Mouse (Mus musculus) MEL (cell line): ENCODE results near the gene Xpo6. TPM values are rescaled to one million over a fixed set of nuclear protein-coding genes. Genes with fewer than 3 reads are reported as not detected.

Experiments
- DNase-seq: peaks from one replicate; pipeline ENCODE4 v3.0.0; 2011; ENCODE audit warnings: low read depth, low spot score
- H3K27ac ChIP-seq: 2 replicates; pipeline ENCODE4 v1.5.1; 2012; ENCODE audit warnings: low read depth, mild to moderate bottlenecking, control low read depth, low read length, moderate library complexity; ENCODE audit not compliant: control insufficient read depth
- H3K27me3 ChIP-seq, 2 experiments: fragments of 150-350 bp in 1 of 2; sonication (generic) in 1 of 2; 2 replicates each; pipeline ENCODE4 v1.6.1; 2012; ENCODE audit warnings: low read length in 2 of 2, mild to moderate bottlenecking in 2 of 2, improper control_type of control experiment in 1 of 2, moderate library complexity in 1 of 2; ENCODE audit not compliant: insufficient read depth in 2 of 2, control insufficient read depth in 1 of 2
- H3K36me3 ChIP-seq, 2 experiments: 2 replicates each; pipeline ENCODE4 v1.6.1; 2012 to 2014; ENCODE audit warnings: low read length in 2 of 2, improper control_type of control experiment in 1 of 2, inconsistent platforms in 1 of 2, mild to moderate bottlenecking in 1 of 2; ENCODE audit not compliant: insufficient read depth in 2 of 2, control insufficient read depth in 1 of 2
- H3K4me1 ChIP-seq, 2 experiments: fragments of 150-350 bp in 1 of 2; sonication (generic) in 1 of 2; 2 replicates each; pipeline ENCODE4 v1.6.1; 2012; ENCODE audit warnings: low read length in 2 of 2, improper control_type of control experiment in 1 of 2, mild to moderate bottlenecking in 1 of 2; ENCODE audit not compliant: insufficient read depth in 2 of 2, control insufficient read depth in 1 of 2
- H3K4me3 ChIP-seq, 2 experiments: fragments of 150-350 bp in 1 of 2; sonication (generic) in 1 of 2; 2 replicates each; pipeline ENCODE4 v1.5.1; 2012; ENCODE audit warnings: low read depth in 2 of 2, low read length in 2 of 2, mild to moderate bottlenecking in 2 of 2, moderate library complexity in 2 of 2, control low read depth in 1 of 2, improper control_type of control experiment in 1 of 2; ENCODE audit not compliant: control insufficient read depth in 1 of 2, insufficient read depth in 1 of 2
- H3K79me2 ChIP-seq: 2 replicates; pipeline ENCODE4 v1.6.1; 2012; ENCODE audit warnings: mild to moderate bottlenecking, low read length, moderate library complexity; ENCODE audit not compliant: control insufficient read depth, poor library complexity, insufficient read depth
- H3K9ac ChIP-seq: 2 replicates; pipeline ENCODE4 v1.6.1; 2012; ENCODE audit warnings: low read depth, mild to moderate bottlenecking, control low read depth, low read length, moderate library complexity; ENCODE audit not compliant: control insufficient read depth, poor library complexity, severe bottlenecking
- H3K9me3 ChIP-seq: fragments of 150-350 bp; sonication (generic); replicated peaks from 2 replicates; pipeline ENCODE4 v1.6.1; 2012; ENCODE audit warnings: mild to moderate bottlenecking, low read length, improper control_type of control experiment, moderate library complexity; ENCODE audit not compliant: insufficient read depth
- BHLHE40 ChIP-seq: IDR thresholded peaks from 2 replicates; pipeline ENCODE4 v1.6.1; 2012; ENCODE audit warnings: low read depth, mild to moderate bottlenecking, inconsistent platforms, low read length, improper control_type of control experiment, borderline replicate concordance
- CHD2 ChIP-seq: IDR thresholded peaks from 2 replicates; pipeline ENCODE4 v1.6.1; 2011; ENCODE audit warnings: low read length, improper control_type of control experiment
- CTCF ChIP-seq, 3 experiments: IDR thresholded peaks in 2 of 3; conservative IDR thresholded peaks in 1 of 3; 2 replicates each; pipeline ENCODE4 v1.5.1; 2011 to 2012; ENCODE audit warnings: low read length in 3 of 3, low read depth in 2 of 3, mild to moderate bottlenecking in 2 of 3, improper control_type of control experiment in 1 of 3, inconsistent platforms in 1 of 3, mixed read lengths in 1 of 3, moderate library complexity in 1 of 3; ENCODE audit not compliant: control insufficient read depth in 1 of 3, insufficient read depth in 1 of 3, poor library complexity in 1 of 3, severe bottlenecking in 1 of 3
- GABPA ChIP-seq: IDR thresholded peaks from 2 replicates; pipeline ENCODE4 v1.6.1; 2012; ENCODE audit warnings: low read depth, mild to moderate bottlenecking, inconsistent platforms, low read length, improper control_type of control experiment, moderate library complexity
- HCFC1 ChIP-seq: IDR thresholded peaks from 2 replicates; pipeline ENCODE4 v1.6.1; 2012; ENCODE audit warnings: low read depth, mild to moderate bottlenecking, inconsistent platforms, low read length, improper control_type of control experiment, moderate library complexity
- MAX ChIP-seq: IDR thresholded peaks from 2 replicates; pipeline ENCODE4 v1.6.1; 2011; ENCODE audit warnings: low read length, improper control_type of control experiment
- MAZ ChIP-seq: IDR thresholded peaks from 2 replicates; pipeline ENCODE4 v1.6.1; 2012; ENCODE audit warnings: low read depth, mild to moderate bottlenecking, inconsistent platforms, low read length, improper control_type of control experiment
- MEF2A ChIP-seq: IDR thresholded peaks from 2 replicates; pipeline ENCODE4 v1.6.1; 2014; ENCODE audit warnings: low read depth, mild to moderate bottlenecking, inconsistent platforms, low read length, improper control_type of control experiment; ENCODE audit not compliant: poor library complexity, insufficient replicate concordance, severe bottlenecking; ENCODE audit errors: extremely low read depth
- MYC ChIP-seq: IDR thresholded peaks from 2 replicates; pipeline ENCODE4 v1.6.1; 2011; ENCODE audit warnings: low read depth, mild to moderate bottlenecking, low read length, improper control_type of control experiment, moderate library complexity
- NRF1 ChIP-seq: IDR thresholded peaks from 2 replicates; pipeline ENCODE4 v1.6.1; 2014; ENCODE audit warnings: low read depth, mild to moderate bottlenecking, inconsistent platforms, low read length, improper control_type of control experiment, moderate library complexity; ENCODE audit not compliant: poor library complexity, insufficient read depth, severe bottlenecking
- POLR2A ChIP-seq, 2 experiments: IDR thresholded peaks; 2 replicates each; pipeline ENCODE4 v1.6.1; 2011 to 2012; ENCODE audit warnings: low read length in 2 of 2, mild to moderate bottlenecking in 2 of 2, control low read depth in 1 of 2, improper control_type of control experiment in 1 of 2, low read depth in 1 of 2, moderate library complexity in 1 of 2; ENCODE audit not compliant: control insufficient read depth in 1 of 2, insufficient read depth in 1 of 2, poor library complexity in 1 of 2
- RAD21 ChIP-seq: IDR thresholded peaks from 2 replicates; pipeline ENCODE4 v1.6.1; 2011; ENCODE audit warnings: mild to moderate bottlenecking, low read depth, low read length, improper control_type of control experiment
- RCOR1 ChIP-seq: IDR thresholded peaks from 2 replicates; pipeline ENCODE4 v1.6.1; 2012; ENCODE audit warnings: low read depth, mild to moderate bottlenecking, inconsistent platforms, low read length, improper control_type of control experiment
- SMC3 ChIP-seq: IDR thresholded peaks from 2 replicates; pipeline ENCODE4 v1.6.1; 2011; ENCODE audit warnings: low read depth, low read length, improper control_type of control experiment
- TAL1 ChIP-seq: IDR thresholded peaks from 2 replicates; pipeline ENCODE4 v1.6.1; 2012; ENCODE audit warnings: mild to moderate bottlenecking, inconsistent platforms, low read length, moderate library complexity, mixed read lengths
- TBP ChIP-seq: IDR thresholded peaks from 2 replicates; pipeline ENCODE4 v1.8.0; 2011; ENCODE audit warnings: low read depth, low read length, improper control_type of control experiment
- TCF12 ChIP-seq: IDR thresholded peaks from 2 replicates; pipeline ENCODE4 v1.6.1; 2014; ENCODE audit warnings: low read depth, mild to moderate bottlenecking, inconsistent platforms, low read length, improper control_type of control experiment, moderate library complexity
- UBTF ChIP-seq: IDR thresholded peaks from 2 replicates; pipeline ENCODE4 v1.6.1; 2012; ENCODE audit warnings: low read depth, mild to moderate bottlenecking, inconsistent platforms, low read length, improper control_type of control experiment, moderate library complexity, borderline replicate concordance; ENCODE audit not compliant: insufficient read depth
- USF2 ChIP-seq, 2 experiments: IDR thresholded peaks; 2 replicates each; pipeline ENCODE4 v1.6.1; 2011 to 2012; ENCODE audit warnings: improper control_type of control experiment in 2 of 2, low read length in 2 of 2, borderline replicate concordance in 1 of 2, inconsistent platforms in 1 of 2, low read depth in 1 of 2, mild to moderate bottlenecking in 1 of 2; ENCODE audit not compliant: insufficient read depth in 1 of 2
- ZC3H11A ChIP-seq: IDR thresholded peaks from 2 replicates; pipeline ENCODE4 v1.6.1; 2012; ENCODE audit warnings: low read depth, mild to moderate bottlenecking, inconsistent platforms, low read length, improper control_type of control experiment
- ZKSCAN1 ChIP-seq: IDR thresholded peaks from 2 replicates; pipeline ENCODE4 v1.6.1; 2012; ENCODE audit warnings: low read depth, mild to moderate bottlenecking, inconsistent platforms, low read length, improper control_type of control experiment, moderate library complexity
- ZMIZ1 ChIP-seq: IDR thresholded peaks from 2 replicates; pipeline ENCODE4 v1.6.1; 2012; ENCODE audit warnings: low read depth, mild to moderate bottlenecking, inconsistent platforms, low read length, improper control_type of control experiment, moderate library complexity
- ZNF384 ChIP-seq: IDR thresholded peaks from 2 replicates; pipeline ENCODE4 v1.6.1; 2012; ENCODE audit warnings: low read depth, mild to moderate bottlenecking, inconsistent platforms, low read length, improper control_type of control experiment
- polyA plus RNA-seq, 2 experiments: library from polyadenylated mRNA; stranded (reverse) in 1 of 2; unstranded in 1 of 2; fragments of >175 nt in 1 of 2; fragments of >200 nt in 1 of 2; gene quantifications; 2 replicates each; pipeline versions ENCODE4 v1.2.1 to v1.2.4; 2012; ENCODE audit warnings: low replicate concordance in 2 of 2, low read depth in 1 of 2; ENCODE audit not compliant: insufficient read length in 2 of 2, insufficient read depth in 1 of 2, missing spikeins in 1 of 2
- total RNA-seq: library from RNA; depleted of rRNA; stranded (reverse); fragments of 300-350 nt; gene quantifications from 2 replicates; pipeline ENCODE4 v1.2.3, GENCODE M21; 2012

Gene Xpo6
- total and polyA plus RNA-seq, 3 experiments, result 89.3 to 365 (median 197) TPM

DNA sequence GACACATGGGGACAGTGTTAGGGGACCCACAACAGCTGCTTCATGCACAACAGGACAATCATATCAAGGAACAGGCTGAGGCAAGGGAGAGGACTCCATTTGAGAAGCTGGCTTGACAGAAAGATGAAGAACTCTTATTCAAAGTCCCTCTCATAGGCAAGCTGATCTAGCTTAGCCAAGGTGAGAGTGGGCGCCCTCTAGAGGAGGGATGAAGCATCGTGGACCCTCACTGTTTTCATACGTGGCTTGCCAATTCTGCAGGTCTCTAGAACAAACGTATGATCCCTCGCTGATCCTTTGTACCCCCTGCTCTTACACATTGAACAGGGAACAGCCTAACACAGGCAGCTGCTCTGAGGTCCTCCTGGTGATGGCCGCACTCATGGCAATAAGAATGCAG lies 110.5 kb downstream of the Xpo6 start:
- Histone ChIP-seq H3K27ac (no peak overlapping the region), H3K36me3 (no peaks in the 10 kb centered on the region), H3K27me3 (no peaks in the 10 kb centered on the region), H3K9me3 (no peaks in the 10 kb centered on the region), H3K79me2 (no peaks in the 10 kb centered on the region), H3K9ac (no peak overlapping the region), H3K4me1 (no peaks in the 10 kb centered on the region), H3K4me3 (no peak overlapping the region)
- peak; percentile 84 for DNase-seq
- TF ChIP-seq RCOR1, result no peak
- no peak for TF ChIP-seq ZKSCAN1
- peak; percentile 89 to 95 (median 94) for TF ChIP-seq CTCF (IDR thresholded peaks at IDR 0.05 in 2 of 3, conservative IDR thresholded peaks at IDR 0.05 in 1 of 3; ENCODE audit: control insufficient read depth in 1 of 3, insufficient read depth in 1 of 3, low read depth in 2 of 3, low read length in 3 of 3, poor library complexity in 1 of 3, severe bottlenecking in 1 of 3)
- TF ChIP-seq MEF2A, result no peak
- no peak for TF ChIP-seq MAX
- peak; percentile 87 for TF ChIP-seq SMC3
- TF ChIP-seq ZC3H11A, result peak; percentile 63
- 0 out of 2 replicates have a peak, but pooled peaks have one; percentile 28 for TF ChIP-seq MYC
- no peak for TF ChIP-seq POLR2A (IDR thresholded peaks at IDR 0.05; ENCODE audit: control insufficient read depth in 1 of 2, insufficient read depth in 1 of 2, low read depth in 1 of 2, low read length in 2 of 2, poor library complexity in 1 of 2)
- peak; percentile 84 for TF ChIP-seq RAD21

DNA sequence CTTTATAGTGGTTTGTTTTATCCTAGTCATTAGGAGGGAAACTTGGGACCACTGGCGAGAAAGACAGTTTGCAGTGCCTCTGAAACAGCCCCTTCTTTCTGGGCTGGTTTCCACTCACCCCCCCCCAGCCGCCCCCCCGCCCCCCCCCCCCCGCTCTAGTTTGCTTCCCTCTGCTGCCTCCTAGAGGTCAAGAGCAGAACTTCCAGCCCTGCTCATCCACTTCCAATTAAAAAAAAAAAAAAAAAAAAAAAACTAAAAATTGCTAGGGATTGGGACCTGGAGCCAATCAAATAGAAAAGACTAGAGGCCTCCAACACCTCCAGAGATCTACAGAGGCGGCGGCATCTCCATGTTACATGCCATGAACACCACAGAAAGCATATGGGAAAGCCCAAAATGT lies 112.1 kb downstream of the Xpo6 start:
- Histone ChIP-seq H3K79me2 (no peaks in the 10 kb centered on the region), H3K27ac (no peak overlapping the region), H3K27me3 (no peaks in the 10 kb centered on the region), H3K4me3 (no peak overlapping the region), H3K36me3 (no peaks in the 10 kb centered on the region), H3K4me1 (no peaks in the 10 kb centered on the region), H3K9ac (no peak overlapping the region), H3K9me3 (no peaks in the 10 kb centered on the region)
- DNase-seq, result no peak
- TF ChIP-seq GABPA (no peak), UBTF (no peak), MAZ (peak; percentile 53; the same call in 1 of the 2 replicates), CTCF (IDR thresholded peaks at IDR 0.05 in 2 of 3, conservative IDR thresholded peaks at IDR 0.05 in 1 of 3; ENCODE audit: control insufficient read depth in 1 of 3, insufficient read depth in 1 of 3, low read depth in 2 of 3, low read length in 3 of 3, poor library complexity in 1 of 3, severe bottlenecking in 1 of 3) (peak; percentile 17 to 65 (median 41); a peak in 5 of 6 replicates), RAD21 (peak; percentile 35; the same call in 1 of the 2 replicates), SMC3 (peak; percentile 39), TAL1 (no peak), ZNF384 (peak; percentile 92)

DNA sequence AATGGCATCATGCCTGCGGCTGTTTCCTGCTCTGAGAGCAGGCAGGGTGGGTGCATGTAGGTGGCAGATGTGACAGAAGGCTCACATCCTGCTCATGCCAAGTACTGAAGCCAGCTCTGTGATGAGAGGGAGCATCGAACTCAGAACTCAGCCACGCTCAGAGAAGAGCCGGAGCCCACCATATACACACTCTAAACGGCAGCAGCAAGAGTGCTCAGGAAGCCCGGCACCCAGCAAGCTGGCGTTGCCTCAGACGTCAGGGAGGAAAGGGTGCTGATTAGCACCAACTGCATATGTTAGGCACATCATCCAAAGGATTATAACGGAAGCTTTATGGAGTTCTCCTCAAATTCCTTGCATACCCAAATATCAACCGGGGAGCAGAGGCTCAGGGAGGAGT lies 112.7 kb downstream of the Xpo6 start:
- no peak for DNase-seq
- H3K27me3 ChIP-seq, result no peaks in the 10 kb centered on the region

More for the DNA sequence above, 112.7 kb downstream of the Xpo6 start:
- no peaks in the 10 kb centered on the region for H3K79me2 ChIP-seq
- no peak for TF ChIP-seq USF2 (IDR thresholded peaks at IDR 0.05; ENCODE audit: borderline replicate concordance in 1 of 2, insufficient read depth in 1 of 2, low read depth in 1 of 2, low read length in 2 of 2)
- no peak for TF ChIP-seq NRF1
- TF ChIP-seq CHD2, result no peak
- no peak for TF ChIP-seq ZKSCAN1
- TF ChIP-seq TCF12, result no peak
- no peak for TF ChIP-seq TBP
- no peak for TF ChIP-seq MAX
- TF ChIP-seq ZC3H11A, result no peak
- TF ChIP-seq HCFC1, result no peak
- TF ChIP-seq SMC3, result no peak
- TF ChIP-seq ZMIZ1, result no peak
- TF ChIP-seq BHLHE40, result no peak
- TF ChIP-seq, all 39 proteins: peak for 0
- H3K9ac ChIP-seq, result no peak overlapping the region
- no peaks in the 10 kb centered on the region for H3K4me1 ChIP-seq
- H3K9me3 ChIP-seq, result no peaks in the 10 kb centered on the region
- no peaks in the 10 kb centered on the region for H3K36me3 ChIP-seq
- H3K27ac ChIP-seq, result no peak overlapping the region
- H3K4me3 ChIP-seq, result no peak overlapping the region
